In the genomic region with DNA sequence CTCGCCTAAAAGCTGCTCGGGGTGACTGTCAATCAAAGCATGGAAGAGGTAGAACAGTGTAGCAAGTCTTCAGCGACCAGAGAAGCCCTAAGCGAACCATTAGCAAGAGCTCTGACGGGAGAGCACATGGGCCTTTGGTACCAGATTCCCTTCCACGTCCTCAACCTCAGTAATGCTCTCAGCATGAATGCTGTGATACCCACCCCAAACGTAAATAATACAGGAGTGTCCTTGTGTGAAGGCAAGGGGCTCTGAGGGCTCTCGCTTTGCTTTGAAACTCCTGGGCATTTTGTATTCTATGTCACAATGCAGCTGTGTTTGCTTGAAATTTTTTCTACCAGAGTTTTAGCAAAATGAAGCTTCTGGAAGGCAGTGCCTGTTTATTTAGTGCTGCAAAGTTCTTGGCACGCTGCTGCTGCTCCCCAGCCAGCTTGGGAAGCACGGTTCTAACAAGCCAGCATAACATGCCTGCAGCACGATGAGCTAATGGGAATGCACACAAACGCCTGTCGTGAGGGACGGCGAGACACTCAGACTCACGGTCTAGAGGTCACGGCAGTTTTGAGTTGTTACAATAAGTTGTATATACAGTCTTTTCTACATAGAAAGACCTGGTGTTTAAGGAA, we compare ENCODE assay signal across 10 mouse cellular contexts. TPM values are rescaled to one million over a fixed set of nuclear protein-coding genes. Genes with fewer than 3 reads are reported as not detected.
DNase-seq lines count a peak whose midpoint lies in the region; ATAC-seq and TF ChIP-seq lines count a peak whose summit lies in the region.
"Had no signal": no experiment of that assay in that cellular context is flagged by ENCODE, and none has a peak within 500 bp of the region (broad histone marks: within the 10 kb centered on the region; RNA-seq: fewer than 3 reads in every experiment).

No protein-coding gene starts in this region.

- H3K9ac ChIP-seq in midbrain, postnatal 0 days (replicated peaks; ENCODE audit: low read length, poor library complexity, severe bottlenecking) = no peak overlapping the region
- no peak overlapping the region for H3K9ac ChIP-seq in midbrain, embryonic 11.5 days (ENCODE audit: low read length)
- no peak overlapping the region for H3K9ac ChIP-seq in stomach, embryonic 15.5 days
- H3K9ac ChIP-seq in midbrain, embryonic 15.5 days = no peak overlapping the region
- H3K9ac ChIP-seq: hindbrain, embryonic 12.5 days had no signal

- H3K9me3 ChIP-seq in midbrain, postnatal 0 days (ENCODE audit: low read length) = no peaks in the 10 kb centered on the region
- no peaks in the 10 kb centered on the region for H3K9me3 ChIP-seq in midbrain, embryonic 11.5 days (ENCODE audit: control insufficient read depth, low read length)
- no peaks in the 10 kb centered on the region for H3K9me3 ChIP-seq in stomach, embryonic 15.5 days
- H3K9me3 ChIP-seq in midbrain, embryonic 15.5 days = no peaks in the 10 kb centered on the region
- H3K9me3 ChIP-seq in limb, embryonic 10.5 days (replicated peaks) = no peaks in the 10 kb centered on the region
- H3K9me3 ChIP-seq: hindbrain, embryonic 12.5 days had no signal

- TF ChIP-seq CTCF in midbrain, postnatal 0 days (IDR thresholded peaks at IDR 0.05) = no peak

- ATAC-seq in midbrain, postnatal 0 days (ENCODE audit: low FRiP score) = no peak
- no peak for ATAC-seq in midbrain, embryonic 11.5 days (ENCODE audit: low FRiP score)
- no peak for ATAC-seq in stomach, embryonic 15.5 days (ENCODE audit: insufficient read depth, low FRiP score, low read depth)
- no peak for ATAC-seq in midbrain, embryonic 15.5 days (replicated peaks)

- no peak overlapping the region for H3K27ac ChIP-seq in midbrain, postnatal 0 days (ENCODE audit: low read depth, low read length)
- H3K27ac ChIP-seq in midbrain, embryonic 11.5 days (ENCODE audit: low read depth, low read length) = no peak overlapping the region
- peak overlapping the region; percentile 8; the same call in 1 of the 2 replicates for H3K27ac ChIP-seq in stomach, embryonic 15.5 days
- no peak overlapping the region for H3K27ac ChIP-seq in midbrain, embryonic 15.5 days
- no peak overlapping the region for H3K27ac ChIP-seq in limb, embryonic 10.5 days
- H3K27ac ChIP-seq: hindbrain, embryonic 12.5 days had no signal

- no peak overlapping the region for H3K4me3 ChIP-seq in midbrain, postnatal 0 days (ENCODE audit: low read depth, low read length)
- H3K4me3 ChIP-seq in midbrain, embryonic 11.5 days (ENCODE audit: low read depth, low read length) = no peak overlapping the region
- no peak overlapping the region for H3K4me3 ChIP-seq in stomach, embryonic 15.5 days (replicated peaks)
- H3K4me3 ChIP-seq in midbrain, embryonic 15.5 days = no peak overlapping the region
- H3K4me3 ChIP-seq in limb, embryonic 10.5 days = no peak overlapping the region
- H3K4me3 ChIP-seq: hindbrain, embryonic 12.5 days had no signal

- H3K27me3 ChIP-seq in midbrain, postnatal 0 days (ENCODE audit: insufficient read depth, low read length) = no peaks in the 10 kb centered on the region
- H3K27me3 ChIP-seq in midbrain, embryonic 11.5 days (ENCODE audit: control insufficient read depth, insufficient read depth, low read length) = no peaks in the 10 kb centered on the region
- no peaks in the 10 kb centered on the region for H3K27me3 ChIP-seq in stomach, embryonic 15.5 days (replicated peaks)
- no peaks in the 10 kb centered on the region for H3K27me3 ChIP-seq in midbrain, embryonic 15.5 days (replicated peaks)
- no peaks in the 10 kb centered on the region for H3K27me3 ChIP-seq in limb, embryonic 10.5 days (ENCODE audit: low read depth, poor library complexity, severe bottlenecking)
- H3K27me3 ChIP-seq: hindbrain, embryonic 12.5 days had no signal

- H3K4me2 ChIP-seq in midbrain, postnatal 0 days (ENCODE audit: low read depth, low read length, poor library complexity, severe bottlenecking) = no peak overlapping the region
- no peak overlapping the region for H3K4me2 ChIP-seq in midbrain, embryonic 11.5 days
- H3K4me2 ChIP-seq in stomach, embryonic 15.5 days = no peak overlapping the region
- H3K4me2 ChIP-seq in midbrain, embryonic 15.5 days = no peak overlapping the region
- H3K4me2 ChIP-seq: hindbrain, embryonic 12.5 days had no signal

- peaks cover 8% of the 10 kb centered on the region; the same call in 1 of the 2 replicates for H3K36me3 ChIP-seq in midbrain, postnatal 0 days (ENCODE audit: insufficient read depth, low read length)
- H3K36me3 ChIP-seq in midbrain, embryonic 11.5 days (ENCODE audit: control insufficient read depth, insufficient read depth, low read length) = peaks cover 12% of the 10 kb centered on the region; the same call in 1 of the 2 replicates
- H3K36me3 ChIP-seq in stomach, embryonic 15.5 days = peaks cover 24% of the 10 kb centered on the region
- no peaks in the 10 kb centered on the region for H3K36me3 ChIP-seq in midbrain, embryonic 15.5 days (replicated peaks)
- H3K36me3 ChIP-seq in limb, embryonic 10.5 days = peaks cover 89% of the 10 kb centered on the region

- H3K4me1 ChIP-seq in midbrain, postnatal 0 days (ENCODE audit: insufficient read depth, low read length) = no peaks in the 10 kb centered on the region
- no peaks in the 10 kb centered on the region for H3K4me1 ChIP-seq in midbrain, embryonic 11.5 days (ENCODE audit: control insufficient read depth, insufficient read depth, low read length)
- no peaks in the 10 kb centered on the region for H3K4me1 ChIP-seq in stomach, embryonic 15.5 days
- H3K4me1 ChIP-seq in midbrain, embryonic 15.5 days = no peaks in the 10 kb centered on the region
- no peaks in the 10 kb centered on the region for H3K4me1 ChIP-seq in limb, embryonic 10.5 days
- H3K4me1 ChIP-seq: hindbrain, embryonic 12.5 days had no signal

- WGBS in midbrain, postnatal 0 days = 76% methylated on average over 17 of the region's 17 CpGs
- 89% methylated on average over 17 of the region's 17 CpGs for WGBS in midbrain, embryonic 11.5 days
- 59% methylated on average over 17 of the region's 17 CpGs for WGBS in stomach, embryonic 15.5 days
- 84% methylated on average over 17 of the region's 17 CpGs for WGBS in midbrain, embryonic 15.5 days
- 90% methylated on average over 17 of the region's 17 CpGs for WGBS in limb, embryonic 10.5 days

- peak; percentile 43 for DNase-seq in adrenal gland, postnatal 10 days
- DNase-seq in adrenal gland, adult 2 months = no peak
- DNase-seq in midbrain, postnatal 0 days (ENCODE audit: low spot score) = peak; percentile 9
- no peak for DNase-seq in midbrain, embryonic 11.5 days (ENCODE audit: low spot score, missing footprints)
- DNase-seq in layer of hippocampus, postnatal 10 days (ENCODE audit: low spot score in 2 of 2) = peak; percentile 56 to 64
- no peak for DNase-seq in limb, embryonic 10.5 days (ENCODE audit: low spot score)
- DNase-seq: thymus, postnatal 4 days had no signal

RNA-seq across cellular contexts. Expression of gene Cep152, which starts 18.6 kb away (rescaled TPM):
- total RNA-seq in adrenal gland, postnatal 10 days (2021) = 1 to 10 TPM; 4.1 to 5.1 TPM
- 1 to 10 TPM; 2.4 to 2.8 TPM for total RNA-seq in adrenal gland, adult 2 months (2021)
- polyA plus RNA-seq in adrenal gland, adult 2 months (2012; rRNA removed) = 0.44 and 0.64 TPM in 2 replicates
- 1.0 and 2.7 TPM in 2 replicates for total RNA-seq in midbrain, postnatal 0 days (2014; rRNA removed)
- 1.0 and 1.1 TPM in 2 replicates for polyA plus RNA-seq in midbrain, postnatal 0 days (2015; fragmentation: Nextera tagmentation; extraction: Ambion mirVana)
- polyA plus RNA-seq in midbrain, embryonic 11.5 days (2014; fragmentation: Nextera tagmentation; extraction: Ambion mirVana) = 7.3 and 8.2 TPM in 2 replicates
- total RNA-seq in layer of hippocampus, postnatal 10 days (2021) = 1 to 10 TPM; 2.8 to 4.0 TPM
- polyA plus RNA-seq in stomach, embryonic 15.5 days (2015; fragmentation: Nextera tagmentation; extraction: Ambion mirVana) = 5.2 TPM in 2 replicates
- polyA plus RNA-seq in midbrain, embryonic 15.5 days (2015; fragmentation: Nextera tagmentation; extraction: Ambion mirVana) = 2.8 and 3.0 TPM in 2 replicates
- polyA plus RNA-seq in limb, embryonic 10.5 days (2016; fragmentation: Nextera tagmentation; extraction: Ambion mirVana) = 10.0 and 11.1 TPM in 2 replicates

Comparison
In these comparisons a context has a peak if more than half of its experiments do, and no peak if none do; other contexts are left out.
1. DNase-seq: peak in adrenal gland, postnatal 10 days (single experiment), midbrain, postnatal 0 days (single experiment) and layer of hippocampus, postnatal 10 days (2 of 2); none in adrenal gland, adult 2 months (single experiment), midbrain, embryonic 11.5 days (single experiment) and limb, embryonic 10.5 days (single experiment).